Mouse (Mus musculus) midbrain, postnatal 0 days (tissue): ENCODE results near the gene F5. TPM values are rescaled to one million over a fixed set of nuclear protein-coding genes. Genes with fewer than 3 reads are reported as not detected.
A peak's percentile ranks its signal among the peaks of the same experiment; 100 is the strongest.

Source experiments
- ATAC-seq: fragments of 200-750 bp; cut with Nextera tagmentation; 2 replicates; pipeline ENCODE4 v1.8.0; 2017; ENCODE audit warnings: moderate number of reproducible peaks, mild to moderate bottlenecking, moderate TSS enrichment, moderate library complexity; ENCODE audit not compliant: low FRiP score
- DNase-seq: peaks from one replicate; pipeline ENCODE4 v3.0.0-alpha.2; 2015; ENCODE audit warnings: low spot score
- H3K27ac ChIP-seq: fragments of 300-500 bp; sonication (generic); 2 replicates; pipeline ENCODE4 v1.5.1; 2014; ENCODE audit warnings: low read depth, mild to moderate bottlenecking, low read length, mixed read lengths
- H3K27me3 ChIP-seq: fragments of 300-500 bp; sonication (generic); 2 replicates; pipeline ENCODE4 v1.6.1; 2014; ENCODE audit warnings: low read length, control low read depth, mixed read lengths; ENCODE audit not compliant: insufficient read depth
- H3K36me3 ChIP-seq: fragments of 300-500 bp; sonication (generic); 2 replicates; pipeline ENCODE4 v1.6.1; 2014; ENCODE audit warnings: low read length, control low read depth, mixed read lengths; ENCODE audit not compliant: insufficient read depth
- H3K4me1 ChIP-seq: fragments of 300-500 bp; sonication (generic); 2 replicates; pipeline ENCODE4 v1.6.1; 2014; ENCODE audit warnings: mild to moderate bottlenecking, control low read depth, antibody characterized with exemption, low read length, mixed read lengths; ENCODE audit not compliant: insufficient read depth
- H3K4me2 ChIP-seq: fragments of 300-500 bp; sonication (generic); 2 replicates; pipeline ENCODE4 v1.6.1; 2014; ENCODE audit warnings: low read depth, mild to moderate bottlenecking, low read length, mixed read lengths; ENCODE audit not compliant: poor library complexity, severe bottlenecking
- H3K4me3 ChIP-seq: fragments of 300-500 bp; sonication (generic); 2 replicates; pipeline ENCODE4 v1.5.1; 2014; ENCODE audit warnings: low read depth, mild to moderate bottlenecking, low read length, moderate library complexity
- H3K9ac ChIP-seq: fragments of 300-500 bp; sonication (generic); replicated peaks from 2 replicates; pipeline ENCODE4 v1.6.1; 2014; ENCODE audit warnings: mild to moderate bottlenecking, low read length, moderate library complexity, mixed read lengths; ENCODE audit not compliant: poor library complexity, severe bottlenecking
- H3K9me3 ChIP-seq: fragments of 300-500 bp; sonication (generic); 2 replicates; pipeline ENCODE4 v1.6.1; 2016; ENCODE audit warnings: low read length, control low read depth
- CTCF ChIP-seq: IDR thresholded peaks from 2 replicates; pipeline ENCODE4 v1.5.1; 2016; ENCODE audit warnings: antibody characterized with exemption, mild to moderate bottlenecking
- WGBS: fragments of 180-500 bp; shearing (Covaris S2); extraction: QIAGEN DNeasy Blood & Tissue Kit; methylation state at CpG from one replicate; pipeline ENCODE4 v1.1.7; 2014; 5-methylcytosine and 5-hydroxymethylcytosine counted together
- polyA plus RNA-seq: library from polyadenylated mRNA; unstranded; fragments of >200 nt; fragmentation: Nextera tagmentation; extraction: Ambion mirVana; gene quantifications from 2 replicates; pipeline ENCODE4 v1.2.1, GENCODE M21; 2015
- total RNA-seq: library from RNA; depleted of rRNA; stranded (reverse); fragments of >200 nt; gene quantifications from 2 replicates; pipeline ENCODE4 v1.2.3, GENCODE M21; 2014

F5 gene
- total and polyA plus RNA-seq, 2 experiments from 2014 or later = 0.04 to 0.05 TPM

DNA sequence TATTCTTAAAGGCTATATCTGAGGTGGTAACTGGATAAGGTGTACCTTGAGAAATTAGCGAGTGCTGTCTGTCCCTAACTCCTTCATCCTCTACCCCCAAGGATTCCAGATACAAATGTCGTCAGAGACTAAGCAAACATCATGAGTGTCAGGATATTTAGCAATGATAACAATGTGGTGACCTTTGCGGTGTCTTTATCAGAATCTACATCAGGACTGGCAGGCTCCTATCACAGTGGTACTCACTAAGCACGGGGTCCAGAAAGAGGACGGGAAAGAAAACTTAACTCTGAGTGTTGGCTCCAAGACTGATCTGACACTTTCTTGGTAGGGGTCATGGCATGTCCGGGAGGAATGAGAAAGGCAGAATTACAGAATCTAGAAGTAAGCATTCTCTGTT, 17.5 kb upstream of the F5 start:
- no peak overlapping the region for H3K4me3 ChIP-seq
- WGBS = 81% methylated on average over 6 of the region's 6 CpGs
- no peaks in the 10 kb centered on the region for H3K9me3 ChIP-seq
- no peak overlapping the region for H3K4me2 ChIP-seq
- no peak overlapping the region for H3K9ac ChIP-seq
- no peaks in the 10 kb centered on the region for H3K27me3 ChIP-seq
- TF ChIP-seq CTCF = no peak
- no peaks in the 10 kb centered on the region for H3K4me1 ChIP-seq
- no peak overlapping the region for H3K27ac ChIP-seq
- no peaks in the 10 kb centered on the region for H3K36me3 ChIP-seq
- ATAC-seq (no peak), DNase-seq (no peak)

DNA sequence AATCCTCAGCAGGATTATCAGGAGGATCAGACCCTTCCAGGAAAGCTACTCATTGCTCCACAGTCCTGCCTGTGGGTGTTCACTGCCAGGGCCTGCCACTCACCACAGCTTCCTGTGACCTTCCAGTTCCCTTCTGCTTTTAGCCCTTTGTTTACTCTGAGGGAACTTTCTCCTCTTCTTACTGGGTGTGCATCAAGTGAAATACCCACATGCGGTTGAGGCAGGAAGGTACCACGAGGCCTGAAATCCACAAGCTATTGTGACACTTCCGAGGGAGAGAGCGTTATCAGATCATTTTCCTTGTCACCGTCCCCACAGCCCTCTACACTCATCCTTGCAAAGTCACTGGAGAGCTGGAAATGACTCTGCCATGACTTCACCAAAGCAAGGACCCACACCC, 16.3 kb upstream of the F5 start:
- WGBS = 73% methylated on average over 5 of the region's 5 CpGs
- Histone ChIP-seq H3K27ac (no peak overlapping the region), H3K9ac (no peak overlapping the region), H3K4me1 (no peaks in the 10 kb centered on the region), H3K4me3 (no peak overlapping the region), H3K9me3 (no peaks in the 10 kb centered on the region), H3K36me3 (no peaks in the 10 kb centered on the region), H3K4me2 (no peak overlapping the region), H3K27me3 (no peaks in the 10 kb centered on the region)
- DNase-seq = no peak
- ATAC-seq = no peak
- TF ChIP-seq CTCF = no peak

- TF ChIP-seq CTCF = no peak
- no peaks in the 10 kb centered on the region for H3K27me3 ChIP-seq
- no peak for ATAC-seq
- H3K36me3 ChIP-seq = no peaks in the 10 kb centered on the region
- no peak overlapping the region for H3K27ac ChIP-seq
- DNase-seq = no peak
- no peak overlapping the region for H3K9ac ChIP-seq
- WGBS = 82% methylated on average over 11 of the region's 11 CpGs
- H3K4me2 ChIP-seq = no peak overlapping the region
- H3K4me1 ChIP-seq = no peaks in the 10 kb centered on the region
- H3K9me3 ChIP-seq = no peaks in the 10 kb centered on the region
- H3K4me3 ChIP-seq = no peak overlapping the region
Observed at GRCm38 (mm10) chr1:164135960-164136359, 15.7 kb upstream of the F5 start.

GRCm38 (mm10) chr1:164136636-164137035, 15.0 kb upstream of the F5 start:
- no peak overlapping the region for H3K27ac ChIP-seq
- no peaks in the 10 kb centered on the region for H3K27me3 ChIP-seq
- ATAC-seq (no peak), DNase-seq (no peak)
- no peaks in the 10 kb centered on the region for H3K9me3 ChIP-seq
- H3K36me3 ChIP-seq = no peaks in the 10 kb centered on the region
- no peak overlapping the region for H3K9ac ChIP-seq
- no peak for TF ChIP-seq CTCF
- no peak overlapping the region for H3K4me3 ChIP-seq
- H3K4me1 ChIP-seq = no peaks in the 10 kb centered on the region
- WGBS = 78% methylated on average over 6 of the region's 6 CpGs
- H3K4me2 ChIP-seq = no peak overlapping the region

GRCm38 (mm10) chr1:164138365-164139130, 13.1 kb upstream of the F5 start:
- ATAC-seq = peak; percentile 79
- H3K9ac ChIP-seq = no peak overlapping the region
- 5% methylated on average over 5 of the region's 5 CpGs for WGBS

GRCm38 (mm10) chr1:164139464-164139863, 12.2 kb upstream of the F5 start:
- WGBS = 71% methylated on average over 4 of the region's 4 CpGs
- Histone ChIP-seq H3K4me2 (no peak overlapping the region), H3K4me3 (no peak overlapping the region), H3K27ac (no peak overlapping the region), H3K4me1 (no peaks in the 10 kb centered on the region), H3K27me3 (no peaks in the 10 kb centered on the region), H3K36me3 (no peaks in the 10 kb centered on the region), H3K9ac (no peak overlapping the region), H3K9me3 (no peaks in the 10 kb centered on the region)
- DNase-seq = no peak
- ATAC-seq = no peak
- TF ChIP-seq CTCF = no peak

More at GRCm38 (mm10) chr1:164138365-164139130, 13.1 kb upstream of the F5 start:
- Histone ChIP-seq H3K27ac (no peak overlapping the region), H3K36me3 (no peaks in the 10 kb centered on the region), H3K9me3 (no peaks in the 10 kb centered on the region), H3K4me3 (no peak overlapping the region), H3K27me3 (no peaks in the 10 kb centered on the region), H3K4me1 (no peaks in the 10 kb centered on the region), H3K4me2 (peak overlapping the region; percentile 15; the same call in 1 of the 2 replicates)
- peak; percentile 78 for DNase-seq
- TF ChIP-seq CTCF = peak; percentile 85
